Mouse (Mus musculus) lung, postnatal 0 days (tissue): ENCODE data around the gene Als2cl.

Source experiments
- CTCF ChIP-seq: IDR thresholded peaks from 2 replicates; pipeline ENCODE4 v1.5.1; 2016; ENCODE audit warnings: antibody characterized with exemption, mild to moderate bottlenecking
- EP300 ChIP-seq: IDR thresholded peaks from 2 replicates; pipeline ENCODE4 v1.6.1; 2016; ENCODE audit warnings: antibody characterized with exemption, mild to moderate bottlenecking, control low read depth

- no peak for TF ChIP-seq CTCF
- TF ChIP-seq EP300: no peak
Observed at GRCm38 (mm10) chr9:110895994-110896393, 16.3 kb downstream of the Als2cl start.
